Mouse (Mus musculus): ENCODE measurements around the gene Efnb1.

DNA sequence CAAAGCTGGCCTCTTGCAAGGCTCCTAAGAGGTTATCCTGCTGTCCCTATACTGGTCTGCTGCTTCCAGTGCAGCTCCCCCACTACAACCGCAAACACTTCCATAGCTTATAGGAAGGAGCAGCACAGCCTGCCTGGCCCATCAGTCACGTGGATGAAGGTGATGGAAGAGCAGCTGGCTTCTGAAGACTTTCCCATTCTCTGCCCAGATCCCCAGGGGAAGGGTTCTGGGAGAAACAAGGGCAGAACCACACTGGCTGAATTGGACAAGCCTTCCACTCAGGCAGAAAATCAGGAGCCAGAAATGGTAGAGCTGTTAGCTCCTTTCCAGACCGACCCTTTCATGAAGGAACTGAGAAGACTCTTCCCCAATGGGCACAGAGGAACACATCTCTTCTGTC lies 16.2 kb downstream of the Efnb1 start:
- TF ChIP-seq CTCF (IDR thresholded peaks at IDR 0.05; ENCODE audit: low read depth), result no peak
- no peak for TF ChIP-seq EP300 (optimal IDR thresholded peaks at IDR 0.05)
